Mouse (Mus musculus) adrenal gland, postnatal 14 days (tissue): ENCODE data around the gene Bmi1. TPM values are rescaled to one million over a fixed set of nuclear protein-coding genes. Genes with fewer than 3 reads are reported as not detected.

Experiments used
- DNase-seq: peaks from one replicate; pipeline ENCODE4 v3.0.0; 2021; ENCODE audit warnings: mixed read lengths
- total RNA-seq: library from RNA; stranded (reverse); gene quantifications from 2 replicates; pipeline ENCODE4 v1.2.3, GENCODE M21; 2021

Gene Bmi1
- total RNA-seq, 1 experiment from 2014 or later, result 52.0 TPM

- DNase-seq, result no peak
Measured at GRCm38 (mm10) chr2:18724462-18724861, 47.6 kb downstream of the Bmi1 start.

GRCm38 (mm10) chr2:18725880-18726279, 49.1 kb downstream of the Bmi1 start:
- no peak for DNase-seq

GRCm38 (mm10) chr2:18731718-18732117, 54.9 kb downstream of the Bmi1 start:
- DNase-seq, result no peak

GRCm38 (mm10) chr2:18734394-18735127, 57.7 kb downstream of the Bmi1 start:
- no peak for DNase-seq

Other genes starting within 250 kb of the Bmi1 start
- 105 and 112 TPM in 2 replicates for gene Commd3, start 4.6 kb upstream of the Bmi1 start, total RNA-seq
- gene Spag6, start 17.0 kb downstream of the Bmi1 start, total RNA-seq, result 0.41 and 0.56 TPM in 2 replicates